Mouse (Mus musculus): ENCODE results near the gene Upp1.
A peak's percentile ranks its signal among the peaks of the same experiment; 100 is the strongest.
"Not testable (repeated sequence)": the region's sequence is repeated elsewhere in the genome, so short reads cannot be mapped to it uniquely, and the experiment has no call there.

The Upp1 gene

GRCm38 (mm10) chr11:9118050-9118420, at the start of gene Upp1:
TSS of gene Upp1 (plus strand) at chr11:9118103.
- DNase-seq = no peak

- DNase-seq = no peak
Measured at GRCm38 (mm10) chr11:9076444-9076843, 41.5 kb upstream of the Upp1 start.

GRCm38 (mm10) chr11:9113189-9113588, 4.7 kb upstream of the Upp1 start:
- no peak for DNase-seq

GRCm38 (mm10) chr11:9115367-9116120, 2.4 kb upstream of the Upp1 start:
- DNase-seq = no peak

GRCm38 (mm10) chr11:9116121-9116520, 1.8 kb upstream of the Upp1 start:
- DNase-seq = no peak

- no peak for DNase-seq
Measured at GRCm38 (mm10) chr11:9116916-9117315, 987 bp upstream of the Upp1 start.

GRCm38 (mm10) chr11:9117358-9118049, 399 bp upstream of the Upp1 start:
- peak; percentile 18 for DNase-seq

GRCm38 (mm10) chr11:9118421-9119121, 668 bp downstream of the Upp1 start:
- no peak for DNase-seq

GRCm38 (mm10) chr11:9119231-9120020, 1.5 kb downstream of the Upp1 start:
- DNase-seq = no peak

- DNase-seq = no peak
Measured at GRCm38 (mm10) chr11:9122315-9122714, 4.4 kb downstream of the Upp1 start.

GRCm38 (mm10) chr11:9126373-9127107, 8.6 kb downstream of the Upp1 start:
- peak; percentile 40 for DNase-seq

GRCm38 (mm10) chr11:9128110-9128509, 10.2 kb downstream of the Upp1 start:
- DNase-seq = no peak

- DNase-seq = no peak
Measured at GRCm38 (mm10) chr11:9129528-9129927, 11.6 kb downstream of the Upp1 start.

- DNase-seq = no peak
Measured at GRCm38 (mm10) chr11:9131688-9132087, 13.8 kb downstream of the Upp1 start.

GRCm38 (mm10) chr11:9135589-9136246, 17.8 kb downstream of the Upp1 start:
- DNase-seq = no peak

- peak; percentile 73 for DNase-seq
Measured at GRCm38 (mm10) chr11:9136471-9136870, 18.6 kb downstream of the Upp1 start.

- no peak for DNase-seq
Measured at GRCm38 (mm10) chr11:9145113-9145512, 27.2 kb downstream of the Upp1 start.

- no peak for DNase-seq
Measured at GRCm38 (mm10) chr11:9146115-9146514, 28.2 kb downstream of the Upp1 start.

GRCm38 (mm10) chr11:9146683-9147082, 28.8 kb downstream of the Upp1 start:
- no peak for DNase-seq

- DNase-seq = no peak
Measured at GRCm38 (mm10) chr11:9148206-9148605, 30.3 kb downstream of the Upp1 start.

GRCm38 (mm10) chr11:9150403-9150802, 32.5 kb downstream of the Upp1 start:
- not testable (repeated sequence) for DNase-seq

- DNase-seq = no peak
Measured at GRCm38 (mm10) chr11:9159953-9160352, 42.0 kb downstream of the Upp1 start.
